Mouse (Mus musculus): ENCODE results near the gene Tac2.
A peak's percentile ranks its signal among the peaks of the same experiment; 100 is the strongest.

Gene Tac2

GRCm38 (mm10) chr10:127728437-127728836 lies 4.2 kb downstream of the Tac2 start:
- no peak for DNase-seq

DNA sequence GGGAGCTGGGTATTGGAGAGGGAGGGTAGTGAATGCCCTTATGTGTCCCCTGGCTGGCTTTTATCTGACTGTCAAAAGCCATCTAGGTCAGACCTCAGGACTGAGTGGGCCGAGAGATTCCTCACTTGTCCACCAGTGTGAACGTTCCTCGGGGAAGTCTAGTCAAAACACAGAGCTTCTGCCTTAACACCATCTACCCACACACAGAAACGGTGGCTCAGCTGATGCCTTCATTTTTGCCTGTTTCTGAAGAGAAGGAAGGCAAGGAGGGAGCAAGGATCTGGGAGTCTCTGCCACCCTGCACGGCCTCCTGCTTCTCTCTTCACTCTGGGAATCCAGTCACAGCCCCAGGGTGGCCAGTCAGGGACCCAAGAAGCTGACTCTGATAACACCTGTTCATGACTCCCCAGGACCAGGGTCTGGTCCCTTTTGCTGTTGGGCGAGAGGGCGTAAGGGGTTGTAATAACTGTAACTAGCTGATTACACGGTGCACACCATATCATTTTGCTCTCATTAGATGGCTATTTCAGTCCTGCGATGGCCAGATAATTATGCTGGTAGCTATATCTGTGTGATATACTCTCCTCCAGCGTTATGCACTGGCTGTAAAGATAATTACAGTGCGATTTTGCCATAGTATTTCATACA lies 6.1 kb downstream of the Tac2 start:
- no peak for DNase-seq

GRCm38 (mm10) chr10:127730933-127731310 lies 6.6 kb downstream of the Tac2 start:
- no peak for DNase-seq

DNA sequence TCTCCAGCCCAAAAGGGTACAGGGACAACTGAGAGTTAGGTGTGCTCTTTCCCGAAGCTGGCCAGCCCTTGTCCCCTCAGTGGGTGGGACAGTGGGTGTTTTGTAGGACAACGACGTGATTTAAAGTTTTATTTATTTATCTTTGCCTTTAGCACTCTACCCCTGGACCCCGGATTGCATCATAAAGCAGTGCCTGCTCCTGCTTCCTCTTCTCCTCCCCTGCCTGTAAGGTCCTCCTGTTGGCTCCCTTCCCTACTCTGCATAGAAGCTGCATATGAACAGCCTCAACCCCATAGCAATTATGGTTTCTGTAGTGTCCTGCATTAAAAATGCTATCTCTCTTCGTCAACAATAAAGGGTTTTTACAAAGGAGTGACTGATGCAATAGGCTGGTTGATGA lies 7.1 kb downstream of the Tac2 start:
- no peak for DNase-seq

DNA sequence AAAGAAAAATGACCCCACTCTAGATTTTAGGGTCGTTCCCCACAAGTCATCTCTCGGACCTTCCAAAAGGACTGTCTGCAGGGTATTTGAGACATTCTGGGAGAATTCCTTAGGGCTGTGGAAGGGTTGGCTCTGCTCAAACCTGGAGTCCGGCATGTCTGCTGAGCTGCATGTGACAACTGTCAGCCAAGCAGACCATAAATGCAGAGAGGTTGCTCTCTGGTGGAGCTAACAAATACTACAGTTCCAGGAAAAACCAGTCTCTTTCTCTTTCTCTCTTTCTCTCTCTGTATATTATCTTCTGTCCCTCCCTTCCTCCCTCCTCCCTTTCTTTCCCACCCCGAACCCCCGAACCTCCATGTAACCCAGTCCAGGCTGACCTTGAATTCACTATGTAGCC lies 10.2 kb downstream of the Tac2 start:
- DNase-seq: no peak

GRCm38 (mm10) chr10:127736266-127736665 lies 12.0 kb downstream of the Tac2 start:
- DNase-seq: no peak

GRCm38 (mm10) chr10:127736916-127737315 lies 12.6 kb downstream of the Tac2 start:
- DNase-seq: no peak

- no peak for DNase-seq
Measured at GRCm38 (mm10) chr10:127737552-127737951, 13.3 kb downstream of the Tac2 start.

DNA sequence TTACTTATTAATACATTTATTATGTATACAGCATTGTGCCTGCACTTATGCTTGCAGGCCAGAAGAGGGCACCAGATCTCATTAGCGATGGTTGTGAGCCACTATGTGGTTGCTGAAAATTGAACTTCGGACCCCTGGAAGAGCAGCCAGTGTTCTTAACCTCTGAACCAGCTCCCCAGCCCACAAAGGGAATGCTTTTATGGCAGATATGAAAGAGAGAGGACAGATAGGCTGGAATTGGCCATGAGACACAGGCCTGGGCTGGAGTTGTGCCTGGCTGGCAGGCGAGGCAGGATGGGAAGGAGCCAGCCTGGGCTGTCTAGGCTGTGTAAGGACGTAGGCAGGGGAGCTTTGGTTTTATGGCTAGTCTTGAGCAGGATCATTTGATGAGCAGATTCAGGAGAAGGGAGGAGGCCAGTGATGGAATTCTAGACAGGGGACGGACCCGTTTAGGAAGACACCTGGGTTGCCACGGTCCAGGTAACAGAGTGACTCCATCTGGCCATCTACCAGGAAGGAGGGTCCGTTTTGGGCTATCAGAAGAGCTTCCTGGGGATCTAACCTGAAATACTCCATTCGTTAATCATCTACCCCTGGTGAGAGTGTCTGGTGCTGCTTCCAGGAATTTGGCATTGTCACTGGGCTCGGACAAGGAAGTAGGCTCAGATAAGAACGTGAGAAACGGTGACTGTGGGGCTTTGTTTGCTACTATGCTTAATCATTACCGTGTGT lies 14.0 kb downstream of the Tac2 start:
- DNase-seq: no peak

- DNase-seq: peak; percentile 65
Measured at GRCm38 (mm10) chr10:127739083-127739660, 14.9 kb downstream of the Tac2 start, which contains the start of gene Zbtb39. Gene Zbtb39, plus strand, starts transcription at chr10:127739538.

DNA sequence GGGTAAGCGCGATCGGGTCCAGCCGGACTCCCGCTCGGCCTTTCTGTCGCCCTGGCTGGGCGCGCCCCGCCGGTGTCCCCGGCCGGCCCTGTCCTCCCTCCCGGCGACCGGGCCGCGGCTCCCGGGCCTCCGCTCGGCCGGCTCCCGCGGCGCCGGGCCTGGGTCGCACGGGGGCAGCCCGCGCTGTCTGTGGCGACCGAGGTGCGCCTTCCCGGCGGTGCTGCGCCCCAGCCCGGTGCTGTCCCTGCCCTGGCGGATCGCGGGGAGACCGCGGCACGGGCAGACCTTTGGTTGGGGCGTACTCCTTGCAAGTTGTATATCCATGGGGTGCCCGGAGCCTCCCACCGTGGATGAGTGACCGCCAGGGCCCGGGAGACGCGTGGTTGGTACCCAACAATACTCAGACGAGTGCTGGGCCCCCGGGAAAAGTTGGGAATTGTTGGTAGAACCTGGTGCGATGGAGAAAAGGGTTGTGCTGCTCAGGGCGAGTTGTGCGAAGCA lies 15.4 kb downstream of the Tac2 start:
- no peak for DNase-seq

DNA sequence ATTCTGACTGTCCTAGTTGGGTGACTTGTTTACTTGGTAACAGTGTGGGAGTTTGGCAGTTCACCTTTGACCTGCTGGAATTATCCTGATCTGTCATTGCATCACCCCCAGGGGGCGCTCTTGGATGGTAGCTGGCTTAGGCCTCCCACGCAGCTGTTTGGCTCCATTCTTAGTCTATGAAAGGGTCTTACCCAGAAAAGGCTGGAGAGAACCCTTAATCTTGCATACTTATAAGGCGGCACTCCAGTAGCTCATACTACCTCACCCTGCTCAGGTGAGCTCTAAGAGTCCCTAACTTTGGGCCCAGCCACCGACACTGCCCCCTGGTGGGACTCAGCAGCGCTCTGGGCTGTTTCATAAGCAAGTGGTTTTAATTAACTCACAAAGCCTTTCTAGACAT lies 20.4 kb downstream of the Tac2 start:
- no peak for DNase-seq

GRCm38 (mm10) chr10:127745886-127746285 lies 21.6 kb downstream of the Tac2 start:
- DNase-seq: no peak

- no peak for DNase-seq
Measured at GRCm38 (mm10) chr10:127747254-127747653, 23.0 kb downstream of the Tac2 start.

DNA sequence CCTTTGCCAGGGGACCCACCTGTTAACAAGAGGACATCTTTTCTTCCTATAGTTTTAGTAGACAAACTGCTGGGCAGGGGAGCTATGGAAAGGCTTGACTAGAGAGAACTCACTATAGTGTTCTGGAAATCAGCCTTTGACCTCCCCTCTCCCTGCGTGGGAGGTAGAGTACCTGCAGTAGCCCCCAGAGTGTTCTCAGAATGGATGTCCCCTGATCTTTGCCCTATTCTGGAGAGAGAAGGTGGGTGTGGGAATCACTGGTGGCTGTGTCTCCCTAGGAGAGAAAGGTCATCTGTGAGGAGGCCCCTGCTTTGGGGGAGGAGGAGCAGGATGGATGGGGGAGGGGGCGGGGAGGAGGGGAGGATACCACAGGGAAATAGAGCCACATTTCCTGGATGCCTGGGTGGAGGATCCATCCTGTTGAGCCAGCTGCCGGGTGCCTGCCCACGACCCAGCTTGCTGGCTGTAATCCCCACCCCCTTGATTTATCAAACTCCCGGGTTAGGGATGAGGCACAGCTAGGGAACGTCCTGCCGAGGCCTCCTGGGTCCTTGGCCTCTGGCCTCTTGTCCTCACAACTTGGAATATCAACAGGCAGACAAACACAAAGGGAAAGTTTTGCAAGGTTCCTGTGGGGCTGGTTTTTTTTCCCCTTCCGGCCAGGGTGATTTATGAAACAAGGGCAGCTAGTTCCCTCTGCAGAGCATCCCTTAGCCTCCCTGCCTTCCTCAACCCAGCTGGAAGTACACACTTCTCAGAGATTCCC lies 24.8 kb downstream of the Tac2 start:
- DNase-seq: no peak

DNA sequence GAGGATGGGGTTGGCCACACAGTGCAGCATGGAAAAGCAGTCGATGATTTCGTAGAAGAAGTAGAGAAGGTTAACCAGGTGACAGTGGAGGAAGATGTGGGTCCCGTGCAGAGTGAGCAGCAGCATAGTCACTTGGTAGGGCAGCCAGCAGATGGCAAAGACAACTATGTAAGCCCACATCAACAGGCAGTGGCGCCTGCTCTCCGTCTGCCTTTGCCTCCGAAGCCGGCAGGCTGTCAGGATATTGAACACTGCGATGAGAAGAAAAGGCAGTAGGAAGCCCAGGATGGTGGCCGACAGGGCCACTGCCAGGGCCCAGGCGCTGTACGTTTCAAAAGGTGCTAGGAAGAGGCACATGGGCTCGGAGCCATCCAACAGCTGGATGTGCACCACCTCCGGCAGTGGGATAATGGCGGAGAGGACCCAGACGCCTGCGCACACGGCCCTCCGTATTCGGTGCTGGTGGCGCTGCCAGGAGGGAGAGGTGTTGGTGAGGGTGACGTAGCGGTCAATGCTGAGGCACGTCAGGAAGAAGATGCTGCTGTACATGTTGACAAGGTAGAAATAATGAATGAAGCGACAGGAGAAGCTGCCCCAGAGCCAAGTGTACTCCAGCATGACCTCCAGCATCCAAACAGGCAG lies 26.0 kb downstream of the Tac2 start:
- DNase-seq: peak; percentile 50

DNA sequence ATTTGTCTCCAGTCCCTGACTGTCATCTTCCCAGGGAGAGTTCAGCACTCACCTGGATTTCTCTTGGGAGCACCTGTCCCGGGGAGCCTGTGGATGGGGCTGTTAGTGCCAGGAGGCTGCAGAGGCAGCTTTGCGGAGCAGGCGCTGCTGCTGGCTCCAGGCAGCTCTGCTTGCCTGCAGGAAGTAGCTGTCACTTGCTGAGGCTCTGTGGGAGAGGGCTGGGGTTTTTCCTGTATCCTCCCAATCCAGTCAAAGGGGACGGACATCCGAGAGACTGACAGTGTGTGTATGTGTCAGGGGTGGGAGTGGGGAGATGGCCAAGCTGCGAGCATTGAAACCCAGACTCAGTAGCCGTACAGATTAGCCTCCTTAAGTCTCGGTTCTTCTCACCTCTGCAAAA lies 27.3 kb downstream of the Tac2 start, which contains the start of gene Gpr182:
Gene Gpr182, minus strand, starts transcription at position 185 of the 400 bp plus-strand sequence.
- no peak for DNase-seq

DNA sequence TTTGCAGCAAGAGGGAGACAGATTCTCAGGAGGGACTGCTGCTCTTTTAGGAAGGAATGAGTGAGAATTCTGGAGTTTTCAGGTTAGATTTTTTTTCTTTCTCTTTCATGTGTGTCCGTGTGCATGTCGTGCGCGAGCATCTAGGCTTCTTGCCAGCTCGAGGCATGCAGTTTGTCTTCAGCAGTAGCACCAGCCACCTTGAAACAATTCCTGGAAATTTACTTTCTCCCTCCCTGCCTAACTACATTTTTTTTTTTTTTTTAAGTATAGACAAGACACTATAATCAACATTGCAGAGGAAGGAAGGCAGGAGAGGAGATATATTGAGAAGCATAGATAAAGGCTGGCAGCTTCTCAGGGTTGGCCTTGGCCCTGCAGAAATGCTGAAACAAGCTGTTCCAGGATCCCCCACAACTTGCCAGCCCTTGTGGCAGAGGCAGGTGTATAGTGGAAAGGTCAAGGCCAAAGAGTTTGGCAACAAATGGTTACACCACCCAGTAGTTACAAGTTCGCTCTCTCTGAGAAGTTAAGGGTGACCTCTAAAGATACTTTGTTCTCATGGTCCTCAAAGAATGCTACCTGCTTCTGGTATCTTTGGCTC lies 30.4 kb downstream of the Tac2 start:
- no peak for DNase-seq

- DNase-seq: no peak
Measured at GRCm38 (mm10) chr10:127755246-127755645, 31.0 kb downstream of the Tac2 start.

DNA sequence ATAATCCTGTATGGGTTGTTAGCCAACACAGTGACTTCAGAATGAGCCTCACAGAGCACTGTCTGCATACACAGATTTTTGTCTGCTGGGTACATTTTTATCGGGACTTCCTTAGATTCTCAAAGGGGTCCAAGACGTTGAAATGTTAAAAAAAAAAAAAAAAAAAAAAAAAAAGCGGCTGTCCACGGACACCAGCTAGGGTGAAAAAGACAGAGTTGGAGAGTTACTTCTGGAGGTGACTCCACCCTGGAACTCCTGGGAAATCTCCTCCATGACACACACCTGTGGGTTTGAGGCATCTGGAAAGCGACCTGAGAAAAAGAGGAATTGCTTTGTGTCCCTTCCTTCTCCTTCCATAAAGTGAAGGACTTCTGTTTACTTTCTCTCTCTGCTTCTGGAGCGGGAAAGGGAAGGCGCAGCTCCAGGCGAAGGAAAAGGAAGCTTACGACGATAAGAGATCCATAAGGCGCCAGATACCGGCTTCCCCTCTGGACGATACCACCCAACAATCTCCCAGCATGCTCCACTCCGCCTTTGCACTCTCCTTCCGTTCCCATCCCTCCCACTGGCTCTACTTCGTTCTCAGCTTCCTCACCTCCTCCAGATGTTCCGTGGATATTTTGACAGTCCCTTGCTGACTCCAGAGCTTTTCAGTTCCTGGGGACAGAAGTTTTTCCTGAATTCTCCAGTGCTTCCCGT lies 31.6 kb downstream of the Tac2 start:
- no peak for DNase-seq
